Mouse (Mus musculus) embryonic facial prominence, embryonic 11.5 days (tissue): ENCODE results near the gene Cmtm4. TPM values are rescaled to one million over a fixed set of nuclear protein-coding genes. Genes with fewer than 3 reads are reported as not detected.
A peak's percentile ranks its signal among the peaks of the same experiment; 100 is the strongest.

ENCODE experiments used
- ATAC-seq: fragments of 200-750 bp; cut with Nextera tagmentation; replicated peaks from 2 replicates; pipeline ENCODE4 v1.8.0; 2017; ENCODE audit warnings: low read depth; ENCODE audit not compliant: insufficient number of reproducible peaks, low FRiP score, low TSS enrichment
- DNase-seq: peaks from one replicate; pipeline ENCODE4 v3.0.0-alpha.2; 2015; ENCODE audit warnings: low spot score
- H3K27ac ChIP-seq: fragments of 300-500 bp; sonication (generic); replicated peaks from 2 replicates; pipeline ENCODE4 v1.5.1; 2014; ENCODE audit warnings: mild to moderate bottlenecking, low read depth, low read length, control low read depth
- H3K27me3 ChIP-seq: fragments of 300-500 bp; sonication (generic); 2 replicates; pipeline ENCODE4 v1.6.1; 2014; ENCODE audit warnings: mild to moderate bottlenecking, low read length, moderate library complexity, mixed read lengths; ENCODE audit not compliant: control insufficient read depth, insufficient read depth
- H3K36me3 ChIP-seq: fragments of 300-500 bp; sonication (generic); replicated peaks from 2 replicates; pipeline ENCODE4 v1.6.1; 2014; ENCODE audit warnings: low read depth, mild to moderate bottlenecking, low read length, moderate library complexity, mixed read lengths; ENCODE audit not compliant: control insufficient read depth, insufficient read depth
- H3K4me1 ChIP-seq: fragments of 300-500 bp; sonication (generic); 2 replicates; pipeline ENCODE4 v1.6.1; 2014; ENCODE audit warnings: low read length, mixed read lengths; ENCODE audit not compliant: control insufficient read depth, insufficient read depth
- H3K4me2 ChIP-seq: fragments of 300-500 bp; sonication (generic); 2 replicates; pipeline ENCODE4 v1.6.1; 2014; ENCODE audit warnings: low read depth, mild to moderate bottlenecking, control low read depth, low read length, moderate library complexity
- H3K4me3 ChIP-seq: fragments of 300-500 bp; sonication (generic); 2 replicates; pipeline ENCODE4 v1.5.1; 2014; ENCODE audit warnings: low read depth, low read length, control low read depth
- H3K9ac ChIP-seq: fragments of 300-500 bp; sonication (generic); replicated peaks from 2 replicates; pipeline ENCODE4 v1.6.1; 2014; ENCODE audit warnings: mild to moderate bottlenecking, control low read depth, low read length
- H3K9me3 ChIP-seq: fragments of 300-500 bp; sonication (generic); replicated peaks from 2 replicates; pipeline ENCODE4 v1.6.1; 2016; ENCODE audit warnings: mild to moderate bottlenecking, low read length, inconsistent platforms, mixed read lengths; ENCODE audit not compliant: control insufficient read depth
- WGBS: fragments of 180-500 bp; shearing (Covaris S2); extraction: QIAGEN DNeasy Blood & Tissue Kit; methylation state at CpG from one replicate; pipeline ENCODE4 v1.1.7; 2014; 5-methylcytosine and 5-hydroxymethylcytosine counted together
- polyA plus RNA-seq: library from polyadenylated mRNA; unstranded; fragments of >200 nt; fragmentation: Nextera tagmentation; extraction: Ambion mirVana; gene quantifications from 2 replicates; pipeline ENCODE4 v1.2.1, GENCODE M21; 2014

Cmtm4 gene
- polyA plus RNA-seq, 1 experiment from 2014 or later = 3.8 TPM

DNA sequence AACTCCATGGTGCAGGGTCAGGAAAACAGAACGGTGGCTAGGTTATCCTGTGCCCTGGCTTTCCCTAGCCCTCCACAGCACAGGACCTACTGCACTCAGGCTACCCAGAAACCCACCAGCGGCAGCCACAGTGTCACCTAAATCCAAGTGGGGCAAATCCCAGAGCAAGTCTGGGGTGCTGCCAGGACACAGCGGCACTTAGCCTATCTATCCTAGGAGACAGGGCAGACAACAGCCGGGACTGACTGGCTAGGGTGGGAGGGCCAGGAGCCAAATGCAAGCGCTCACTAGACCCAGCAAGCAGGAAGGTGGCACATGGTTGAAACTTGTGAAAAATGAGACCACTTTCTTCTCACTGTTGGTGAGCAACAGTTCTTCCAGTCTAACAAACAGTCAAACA lies 46.6 kb downstream of the Cmtm4 start:
- H3K27me3 ChIP-seq = no peaks in the 10 kb centered on the region
- H3K4me1 ChIP-seq = no peaks in the 10 kb centered on the region
- H3K4me3 ChIP-seq = no peak overlapping the region
- peaks cover 3% of the 10 kb centered on the region; the same call in 1 of the 2 replicates for H3K36me3 ChIP-seq
- no peak overlapping the region for H3K9ac ChIP-seq
- no peaks in the 10 kb centered on the region for H3K9me3 ChIP-seq
- 89% methylated on average over 5 of the region's 5 CpGs for WGBS
- H3K27ac ChIP-seq = no peak overlapping the region
- ATAC-seq = no peak
- DNase-seq = no peak
- no peak overlapping the region for H3K4me2 ChIP-seq

DNA sequence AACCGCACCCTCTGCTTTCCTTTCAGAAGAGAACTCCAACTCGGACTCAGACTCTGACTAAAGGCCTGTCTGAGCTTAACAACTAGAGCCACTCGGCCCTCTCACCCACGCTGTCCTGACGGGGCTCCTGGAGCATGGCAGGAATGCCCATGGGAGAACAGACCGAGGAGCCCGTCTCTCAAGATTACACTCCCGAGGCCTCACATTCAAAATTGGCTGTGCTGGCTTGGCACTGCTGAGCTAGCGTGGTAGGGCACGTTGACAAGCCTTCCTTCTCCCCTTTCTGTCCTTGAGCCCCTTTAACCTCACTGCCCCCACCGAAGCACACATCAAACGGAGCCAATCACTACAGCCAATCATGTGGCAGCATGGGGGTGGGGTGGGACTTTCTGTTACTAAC lies 48.9 kb downstream of the Cmtm4 start:
- no peak overlapping the region for H3K9ac ChIP-seq

DNA sequence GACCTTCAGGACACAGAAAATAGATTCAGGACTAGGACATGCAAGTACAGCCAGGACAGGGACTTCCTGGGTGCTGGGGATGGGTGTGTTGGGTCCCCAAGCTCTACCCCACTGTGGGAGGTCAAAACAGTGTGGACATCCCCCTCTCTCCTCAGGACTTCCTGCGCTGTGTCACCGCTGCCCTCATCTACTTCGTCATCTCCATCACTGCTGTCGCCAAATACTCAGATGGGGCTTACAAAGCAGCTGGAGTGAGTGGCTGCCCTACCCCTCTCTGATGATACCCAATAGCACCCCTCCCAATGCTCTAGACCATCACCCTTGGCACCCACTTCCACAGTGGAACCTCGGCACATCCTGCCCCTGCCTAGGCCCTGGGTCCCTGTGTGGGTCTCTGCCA lies 51.0 kb downstream of the Cmtm4 start:
- H3K27me3 ChIP-seq = no peaks in the 10 kb centered on the region
- no peak overlapping the region for H3K9ac ChIP-seq
- H3K9me3 ChIP-seq = no peaks in the 10 kb centered on the region
- DNase-seq (no peak), ATAC-seq (no peak)
- H3K4me2 ChIP-seq = no peak overlapping the region
- H3K36me3 ChIP-seq = peaks cover 3% of the 10 kb centered on the region; the same call in 1 of the 2 replicates
- no peak overlapping the region for H3K4me3 ChIP-seq
- H3K27ac ChIP-seq = no peak overlapping the region
- WGBS = 93% methylated on average over 5 of the region's 5 CpGs
- H3K4me1 ChIP-seq = no peaks in the 10 kb centered on the region

More for the DNA sequence above, 48.9 kb downstream of the Cmtm4 start:
- Histone ChIP-seq H3K4me3 (no peak overlapping the region), H3K9me3 (no peaks in the 10 kb centered on the region), H3K27me3 (no peaks in the 10 kb centered on the region), H3K4me1 (no peaks in the 10 kb centered on the region), H3K4me2 (no peak overlapping the region), H3K27ac (no peak overlapping the region), H3K36me3 (peaks cover 3% of the 10 kb centered on the region; the same call in 1 of the 2 replicates)
- 53% methylated on average over 12 of the region's 12 CpGs for WGBS
- DNase-seq = no peak
- no peak for ATAC-seq

DNA sequence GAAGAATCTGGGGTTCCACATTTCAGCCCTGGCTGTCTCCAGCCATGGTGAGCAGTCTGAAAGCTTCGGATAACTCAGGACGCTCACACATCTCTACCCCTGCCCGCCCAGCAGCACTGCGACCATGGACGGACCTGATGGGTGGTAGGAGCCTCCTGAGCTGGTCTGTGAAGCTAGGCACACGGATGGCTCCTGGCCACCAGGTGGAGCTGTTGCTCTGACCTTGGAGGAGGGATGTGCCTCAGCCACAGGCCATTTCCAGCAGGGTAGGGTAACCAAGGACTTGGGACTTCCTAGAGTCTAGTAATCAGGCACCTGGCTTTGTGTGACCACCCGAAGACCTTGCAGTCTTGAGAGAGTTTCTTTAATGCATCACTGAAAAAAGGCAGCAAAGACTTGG lies 51.6 kb downstream of the Cmtm4 start:
- Histone ChIP-seq H3K9me3 (no peaks in the 10 kb centered on the region), H3K36me3 (peaks cover 3% of the 10 kb centered on the region; the same call in 1 of the 2 replicates), H3K27me3 (no peaks in the 10 kb centered on the region), H3K4me2 (no peak overlapping the region), H3K9ac (no peak overlapping the region), H3K27ac (no peak overlapping the region), H3K4me1 (no peaks in the 10 kb centered on the region), H3K4me3 (no peak overlapping the region)
- peak; percentile 4; the same call in 1 of the 2 replicates for ATAC-seq
- WGBS = 15% methylated on average over 7 of the region's 7 CpGs
- peak; percentile 91 for DNase-seq

DNA sequence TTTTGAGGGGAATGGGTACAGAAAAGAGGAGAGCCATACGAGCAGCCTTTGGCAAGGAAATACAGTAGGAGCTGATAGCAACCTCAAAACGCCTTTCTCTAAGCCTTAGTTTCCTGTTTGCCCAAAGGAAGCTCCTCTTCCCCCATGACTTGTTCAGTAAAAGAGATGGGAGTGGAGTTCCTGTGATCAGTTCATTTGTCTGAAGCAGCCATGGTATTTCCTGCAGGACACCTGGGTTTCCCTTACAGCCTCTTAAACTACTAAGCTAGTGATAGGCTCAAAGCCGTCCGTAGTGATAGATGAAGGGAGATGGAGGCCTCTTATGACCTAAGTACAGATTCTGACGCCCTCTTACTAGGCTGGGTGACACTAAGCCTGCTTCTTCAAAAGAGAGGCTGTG lies 53.2 kb downstream of the Cmtm4 start:
- Histone ChIP-seq H3K9ac (no peak overlapping the region), H3K27me3 (no peaks in the 10 kb centered on the region), H3K27ac (no peak overlapping the region), H3K4me3 (no peak overlapping the region), H3K4me1 (no peaks in the 10 kb centered on the region), H3K36me3 (peaks cover 3% of the 10 kb centered on the region; the same call in 1 of the 2 replicates), H3K9me3 (no peaks in the 10 kb centered on the region), H3K4me2 (no peak overlapping the region)
- 80% methylated on average over 5 of the region's 5 CpGs for WGBS
- DNase-seq (no peak), ATAC-seq (no peak)

DNA sequence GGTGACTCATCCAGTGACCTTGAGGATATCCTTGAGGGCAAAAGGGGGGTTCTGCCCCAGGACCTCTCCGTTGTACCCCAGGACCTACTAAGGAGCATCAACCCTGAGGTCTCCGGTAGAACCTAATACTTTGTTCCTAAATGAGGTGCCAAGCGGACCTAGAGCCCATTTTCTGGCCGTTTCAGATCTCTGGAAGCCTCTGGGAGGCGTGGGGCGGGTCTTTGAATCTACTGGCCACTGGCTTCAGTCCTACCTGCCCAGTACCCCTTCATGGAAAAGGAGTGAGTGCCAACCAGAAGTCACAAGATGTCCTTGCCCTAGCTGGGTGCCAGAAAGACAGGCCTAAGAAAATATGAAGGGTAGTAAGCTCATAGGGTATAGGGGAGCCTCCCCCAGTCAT lies 53.9 kb downstream of the Cmtm4 start:
- 32% methylated on average over 6 of the region's 6 CpGs for WGBS
- H3K36me3 ChIP-seq = peaks cover 3% of the 10 kb centered on the region; the same call in 1 of the 2 replicates
- ATAC-seq = 0 out of 2 replicates have a peak, but pooled peaks have one; percentile 4
- no peaks in the 10 kb centered on the region for H3K9me3 ChIP-seq
- H3K9ac ChIP-seq = no peak overlapping the region
- H3K4me1 ChIP-seq = no peaks in the 10 kb centered on the region
- peak overlapping the region; percentile 56 for H3K4me3 ChIP-seq
- no peak overlapping the region for H3K27ac ChIP-seq
- H3K27me3 ChIP-seq = no peaks in the 10 kb centered on the region
- DNase-seq = no peak
- H3K4me2 ChIP-seq = peak overlapping the region; percentile 64

DNA sequence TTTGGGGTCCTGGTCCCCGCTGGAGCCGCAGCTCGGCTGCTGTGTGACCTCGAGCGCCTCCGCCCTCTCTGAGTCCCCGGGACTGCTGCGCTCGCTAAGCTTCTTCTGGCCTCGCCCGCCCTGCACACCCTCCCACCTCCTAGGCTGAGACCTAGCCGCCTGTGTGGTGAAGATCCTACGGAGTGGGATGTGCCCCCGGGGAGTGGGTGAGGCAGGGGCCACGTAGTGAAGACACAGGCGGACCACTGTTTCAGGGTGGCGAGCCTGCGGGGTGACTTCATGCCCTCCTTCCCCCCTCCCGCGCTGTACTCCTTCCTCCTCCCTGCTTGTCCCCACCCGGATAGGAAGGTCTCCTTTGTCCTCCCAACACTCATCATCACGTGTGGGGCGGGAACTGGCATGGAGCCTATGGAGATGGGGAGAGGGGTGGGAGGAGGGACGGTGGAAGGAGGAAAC lies 54.5 kb downstream of the Cmtm4 start:
- H3K9me3 ChIP-seq = no peaks in the 10 kb centered on the region
- ATAC-seq = peak; percentile 64
- no peaks in the 10 kb centered on the region for H3K27me3 ChIP-seq
- peak overlapping the region; percentile 64 for H3K4me2 ChIP-seq
- H3K9ac ChIP-seq = peak overlapping the region; percentile 88
- under 1% methylated on average over 23 of the region's 24 CpGs for WGBS
- H3K36me3 ChIP-seq = no peaks in the 10 kb centered on the region; the same call in 1 of the 2 replicates
- peak; percentile 79 for DNase-seq
- peak overlapping the region; percentile 53 for H3K27ac ChIP-seq
- H3K4me1 ChIP-seq = no peaks in the 10 kb centered on the region
- peak overlapping the region; percentile 56 for H3K4me3 ChIP-seq

DNA sequence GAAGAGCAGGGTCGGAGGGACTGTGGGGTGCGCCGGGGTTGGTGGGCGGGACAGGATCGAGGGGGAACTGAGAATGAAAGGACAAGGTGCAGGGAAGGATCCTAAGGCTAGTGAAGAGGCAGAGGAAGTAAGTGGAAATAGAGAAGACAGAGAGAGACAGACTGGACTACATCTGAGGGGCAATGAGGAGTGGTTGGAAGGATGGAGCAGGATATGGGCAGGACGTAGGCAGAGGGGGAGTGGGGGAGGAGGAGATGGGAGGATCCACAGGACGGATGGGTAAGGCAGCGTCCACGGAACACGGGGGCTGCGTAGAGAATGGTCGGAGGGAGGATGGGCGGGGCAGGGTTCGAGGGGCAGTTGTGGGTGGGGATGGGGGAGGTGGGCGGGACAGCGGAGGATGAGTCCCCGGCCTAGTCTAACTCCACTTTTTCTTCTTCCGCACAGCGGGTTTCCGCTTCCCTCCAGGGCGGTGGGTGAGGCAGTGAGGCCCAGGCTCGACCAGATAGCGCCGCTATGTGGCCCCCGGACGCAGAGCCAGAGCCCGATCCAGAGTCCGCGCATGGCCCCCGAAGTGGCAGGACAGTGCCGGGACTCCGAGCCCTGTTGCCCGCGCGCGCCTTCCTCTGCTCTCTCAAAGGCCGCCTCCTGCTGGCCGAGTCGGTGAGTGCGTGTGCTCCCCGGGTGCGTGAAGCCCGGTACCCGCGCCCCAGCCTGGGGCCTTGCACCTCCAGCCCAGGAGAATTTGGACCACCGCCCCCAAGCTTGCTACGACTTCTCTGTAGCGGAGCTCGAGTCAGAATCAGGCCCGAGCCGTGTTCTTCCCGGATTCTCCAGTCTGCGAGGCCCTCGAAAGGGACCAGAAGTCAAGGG lies 55.1 kb downstream of the Cmtm4 start:
- H3K36me3 ChIP-seq = no peaks in the 10 kb centered on the region; the same call in 1 of the 2 replicates
- no peaks in the 10 kb centered on the region for H3K9me3 ChIP-seq
- WGBS = under 1% methylated on average over 52 of the region's 54 CpGs
- DNase-seq (peak; percentile 83), ATAC-seq (peak; percentile 83)
- H3K27me3 ChIP-seq = no peaks in the 10 kb centered on the region
- peak overlapping the region; percentile 53 for H3K27ac ChIP-seq
- H3K9ac ChIP-seq = peak overlapping the region; percentile 88
- H3K4me3 ChIP-seq = peak overlapping the region; percentile 56
- no peaks in the 10 kb centered on the region for H3K4me1 ChIP-seq
- H3K4me2 ChIP-seq = peak overlapping the region; percentile 64
